Mouse (Mus musculus) urinary bladder, postnatal 10 days (tissue): ENCODE results near the gene Tubb3.
"Not testable (repeated sequence)": the region's sequence is repeated elsewhere in the genome, so short reads cannot be mapped to it uniquely, and the experiment has no call there.

Experiments
- DNase-seq: peaks from one replicate; pipeline ENCODE4 v3.0.0; 2022; ENCODE audit warnings: low spot score

Gene Tubb3

GRCm38 (mm10) chr8:123412560-123413170, 1.4 kb downstream of the Tubb3 start:
- no peak for DNase-seq

GRCm38 (mm10) chr8:123414255-123414654, 3.0 kb downstream of the Tubb3 start:
- DNase-seq: no peak

GRCm38 (mm10) chr8:123414997-123415696, 3.9 kb downstream of the Tubb3 start:
- DNase-seq: not testable (repeated sequence)

GRCm38 (mm10) chr8:123415967-123416943, 5.0 kb downstream of the Tubb3 start:
- DNase-seq: no peak

GRCm38 (mm10) chr8:123416944-123417555, 5.8 kb downstream of the Tubb3 start:
- DNase-seq: no peak

- DNase-seq: no peak
Observed at GRCm38 (mm10) chr8:123419711-123420110, 8.5 kb downstream of the Tubb3 start.

GRCm38 (mm10) chr8:123420525-123421281, 9.5 kb downstream of the Tubb3 start:
- DNase-seq: no peak

- no peak for DNase-seq
Observed at GRCm38 (mm10) chr8:123421325-123421724, 10.1 kb downstream of the Tubb3 start.

- DNase-seq: no peak
Observed at GRCm38 (mm10) chr8:123422056-123422780, 11.0 kb downstream of the Tubb3 start.

GRCm38 (mm10) chr8:123422781-123423159, 11.5 kb downstream of the Tubb3 start:
- no peak for DNase-seq

- DNase-seq: no peak
Observed at GRCm38 (mm10) chr8:123423441-123423840, 12.2 kb downstream of the Tubb3 start, which contains the start of gene Def8. Gene Def8, plus strand, starts transcription at chr8:123423527.

- DNase-seq: no peak
Observed at GRCm38 (mm10) chr8:123426511-123427509, 15.6 kb downstream of the Tubb3 start.

- no peak for DNase-seq
Observed at GRCm38 (mm10) chr8:123427639-123428275, 16.5 kb downstream of the Tubb3 start.

- no peak for DNase-seq
Observed at GRCm38 (mm10) chr8:123428343-123428893, 17.2 kb downstream of the Tubb3 start.

GRCm38 (mm10) chr8:123428939-123429721, 17.9 kb downstream of the Tubb3 start:
- DNase-seq: no peak

- DNase-seq: not testable (repeated sequence)
Observed at GRCm38 (mm10) chr8:123429722-123430013, 18.4 kb downstream of the Tubb3 start.

GRCm38 (mm10) chr8:123430936-123431335, 19.7 kb downstream of the Tubb3 start:
- DNase-seq: not testable (repeated sequence)
